Mouse (Mus musculus) liver, postnatal 0 days (tissue): ENCODE results near the gene Sap30l.

Experiments used
- CTCF ChIP-seq: sonication (generic); IDR thresholded peaks from 2 replicates; pipeline ENCODE4 v1.5.1; 2016; ENCODE audit warnings: antibody characterized with exemption, low read depth
- EP300 ChIP-seq: IDR thresholded peaks from 2 replicates; pipeline ENCODE4 v1.6.1; 2016; ENCODE audit warnings: antibody characterized with exemption, low read depth, mild to moderate bottlenecking

DNA sequence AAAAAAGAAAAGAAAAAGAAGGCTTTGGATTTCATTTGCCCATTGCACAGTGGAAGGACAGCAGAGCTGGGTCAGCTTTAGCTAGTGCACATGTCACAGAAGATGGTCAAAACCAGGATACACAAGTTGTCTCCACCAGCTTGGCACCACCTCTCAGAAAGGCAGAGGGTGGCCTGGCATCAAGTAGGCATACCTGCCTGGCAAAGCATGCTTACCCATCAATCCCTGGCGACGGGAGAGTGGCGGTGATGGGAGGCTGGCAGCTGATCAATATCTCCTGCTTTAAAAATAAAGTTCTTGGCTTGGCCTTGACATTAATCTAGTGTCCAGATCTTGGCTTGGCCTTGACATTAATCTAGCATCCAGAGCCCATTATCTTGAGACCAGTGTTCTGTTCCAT, 24.9 kb upstream of the Sap30l start:
- no peak for TF ChIP-seq CTCF
- no peak for TF ChIP-seq EP300
